12 mouse cellular contexts compared by ENCODE assay signal in genomic region chr8:111492508-111492907, GRCm38 (mm10).
"Had no signal": no experiment of that assay in that cellular context is flagged by ENCODE, and none has a peak within 500 bp of the region (broad histone marks: within the 10 kb centered on the region; RNA-seq: fewer than 3 reads in every experiment).

No protein-coding gene starts in this region.

- H3K9me3 ChIP-seq: liver, embryonic 12.5 days; lung, embryonic 15.5 days; megakaryocyte, embryonic 14.5 days; midbrain, embryonic 15.5 days; neural tube, embryonic 12.5 days had no signal

- H3K4me1 ChIP-seq: liver, embryonic 12.5 days; megakaryocyte, embryonic 14.5 days; midbrain, embryonic 15.5 days; neural tube, embryonic 12.5 days had no signal

- H3K4me3 ChIP-seq: liver, embryonic 12.5 days; lung, embryonic 15.5 days; megakaryocyte, embryonic 14.5 days; midbrain, embryonic 15.5 days; neural tube, embryonic 12.5 days had no signal

- H3K4me2 ChIP-seq: liver, embryonic 12.5 days; lung, embryonic 15.5 days; midbrain, embryonic 11.5 days; midbrain, embryonic 15.5 days; neural tube, embryonic 12.5 days had no signal

- H3K27me3 ChIP-seq: liver, embryonic 12.5 days; lung, embryonic 15.5 days; megakaryocyte, embryonic 14.5 days; midbrain, embryonic 15.5 days; neural tube, embryonic 12.5 days had no signal

- ATAC-seq: liver, embryonic 12.5 days; midbrain, embryonic 15.5 days had no signal

- H3K27ac ChIP-seq: liver, embryonic 12.5 days; lung, embryonic 15.5 days; macrophage; midbrain, embryonic 15.5 days; neural tube, embryonic 12.5 days; stomach, postnatal 0 days had no signal

- H3K36me3 ChIP-seq: midbrain, embryonic 15.5 days had no signal

- H3K9ac ChIP-seq: liver, embryonic 12.5 days; lung, embryonic 15.5 days; midbrain, embryonic 15.5 days; neural tube, embryonic 12.5 days had no signal

- DNase-seq: kidney, postnatal 14 days; left cerebral cortex, postnatal 4 days; lung, postnatal 14 days; thymus, postnatal 4 days had no signal
